Mouse (Mus musculus): ENCODE measurements around the gene Ngef.

GRCm38 (mm10) chr1:87521523-87521922, 52.1 kb downstream of the Ngef start:
- TF ChIP-seq CTCF (IDR thresholded peaks at IDR 0.05), result no peak
- no peak for TF ChIP-seq EP300 (IDR thresholded peaks at IDR 0.05)
